Mouse (Mus musculus): ENCODE data around the gene Trpv5. TPM values are rescaled to one million over a fixed set of nuclear protein-coding genes. Genes with fewer than 3 reads are reported as not detected.

Trpv5 gene
- not detected in 2 replicates for polyA plus RNA-seq (2015; fragmentation: Nextera tagmentation; extraction: Ambion mirVana)

DNA sequence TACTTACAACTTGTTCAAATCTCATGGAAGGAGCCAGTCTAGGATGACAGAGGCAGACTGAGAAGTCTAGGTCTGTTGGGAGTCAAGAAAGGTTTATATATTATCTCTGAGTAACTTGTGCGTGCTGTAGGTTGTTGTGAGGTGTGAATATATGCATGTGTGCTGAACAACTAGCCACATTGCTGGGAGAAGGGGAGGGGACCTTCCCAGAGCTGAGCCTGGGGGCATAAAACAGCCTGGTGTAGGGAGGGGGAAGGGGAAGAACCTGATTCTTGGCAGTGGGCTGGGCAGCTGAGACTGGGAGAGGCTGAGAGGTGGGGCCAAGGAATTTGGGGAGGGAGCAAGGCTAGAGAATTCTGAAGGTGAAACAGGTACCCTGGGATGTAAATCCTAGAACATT, at the start of gene Trpv5:
Gene Trpv5 (minus strand): TSS at position 101 of the 400 bp plus-strand sequence.
- H3K27ac ChIP-seq (replicated peaks) = no peak within 1 kb of the TSS
- no peaks in the 10 kb centered on the region for H3K9me3 ChIP-seq (ENCODE audit: control insufficient read depth, low read length)

DNA sequence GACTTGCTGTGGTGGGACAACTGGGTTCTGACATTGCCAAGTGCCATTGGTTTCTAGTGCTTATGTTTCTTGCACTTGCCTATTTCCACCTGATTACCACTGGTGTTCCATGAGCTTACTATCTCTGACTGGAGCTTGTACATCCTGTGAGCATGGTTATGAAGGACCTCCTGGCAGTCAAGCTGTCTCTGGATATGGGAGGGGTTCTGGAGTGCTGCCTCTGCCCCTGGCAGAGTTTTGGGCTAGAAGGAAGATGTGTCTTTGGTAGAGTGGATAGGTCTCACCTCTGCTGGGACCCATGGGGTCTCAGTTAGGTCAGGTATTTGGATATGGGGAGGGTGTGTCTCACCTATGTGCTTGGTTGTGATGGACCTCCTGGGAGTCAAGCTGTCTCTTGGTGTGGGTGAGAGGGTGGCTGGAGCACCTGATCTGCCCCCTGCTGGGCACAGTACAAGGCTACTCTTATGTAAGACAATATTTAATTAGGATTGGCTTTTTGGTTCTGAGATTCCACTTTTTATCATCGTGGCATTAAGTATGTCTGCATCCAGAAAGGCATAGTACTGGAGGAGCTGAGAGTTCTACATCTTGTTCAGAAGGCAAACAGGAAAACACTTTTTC, 47.5 kb upstream of the Trpv5 start:
- TF ChIP-seq CTCF (IDR thresholded peaks at IDR 0.05; ENCODE audit: low read depth) (peak; percentile 43; the same call in 1 of the 2 replicates), EP300 (optimal IDR thresholded peaks at IDR 0.05) (no peak)
- no peak for ATAC-seq (ENCODE audit: low FRiP score, low TSS enrichment)
- WGBS = 79% methylated on average over 1 of the region's 1 CpGs

More for the DNA sequence above, at the start of gene Trpv5:
- Histone ChIP-seq H3K4me1 (replicated peaks; ENCODE audit: control insufficient read depth, insufficient read depth) (no peaks in the 10 kb centered on the region), H3K36me3 (ENCODE audit: control insufficient read depth, insufficient read depth, low read length) (no peaks in the 10 kb centered on the region), H3K9ac (ENCODE audit: low read length) (no peak within 1 kb of the TSS), H3K4me2 (replicated peaks; ENCODE audit: low read depth) (no peak within 1 kb of the TSS), H3K27me3 (ENCODE audit: control insufficient read depth, insufficient read depth, low read length) (no peaks in the 10 kb centered on the region), H3K4me3 (ENCODE audit: low read depth, low read length) (no peak within 1 kb of the TSS)
- no peak for TF ChIP-seq CTCF (IDR thresholded peaks at IDR 0.05; ENCODE audit: low read depth)
- TF ChIP-seq EP300 (optimal IDR thresholded peaks at IDR 0.05) = no peak
- no peak for DNase-seq (ENCODE audit: low spot score)
- no peak for ATAC-seq (ENCODE audit: low FRiP score, low TSS enrichment)
- 59% methylated on average over 1 of the region's 1 CpGs for WGBS

GRCm38 (mm10) chr6:41721430-41721829, 40.9 kb upstream of the Trpv5 start:
- Histone ChIP-seq H3K4me2 (replicated peaks; ENCODE audit: low read depth) (no peak overlapping the region), H3K27me3 (ENCODE audit: control insufficient read depth, insufficient read depth, low read length) (no peaks in the 10 kb centered on the region), H3K4me3 (ENCODE audit: low read depth, low read length) (no peak overlapping the region), H3K4me1 (replicated peaks; ENCODE audit: control insufficient read depth, insufficient read depth) (no peaks in the 10 kb centered on the region), H3K9me3 (ENCODE audit: control insufficient read depth, low read length) (no peaks in the 10 kb centered on the region), H3K27ac (replicated peaks) (no peak overlapping the region), H3K36me3 (ENCODE audit: control insufficient read depth, insufficient read depth, low read length) (no peaks in the 10 kb centered on the region), H3K9ac (ENCODE audit: low read length) (no peak overlapping the region)
- TF ChIP-seq EP300 (optimal IDR thresholded peaks at IDR 0.05) (no peak), CTCF (IDR thresholded peaks at IDR 0.05; ENCODE audit: low read depth) (no peak)
- no peak for DNase-seq (ENCODE audit: low spot score)
- 80% methylated on average over 2 of the region's 2 CpGs for WGBS
- ATAC-seq (ENCODE audit: low FRiP score, low TSS enrichment) = no peak

More for the DNA sequence above, 47.5 kb upstream of the Trpv5 start:
- Histone ChIP-seq H3K27me3 (ENCODE audit: control insufficient read depth, insufficient read depth, low read length) (no peaks in the 10 kb centered on the region), H3K27ac (replicated peaks) (no peak overlapping the region), H3K4me2 (replicated peaks; ENCODE audit: low read depth) (no peak overlapping the region), H3K4me3 (ENCODE audit: low read depth, low read length) (no peak overlapping the region), H3K4me1 (replicated peaks; ENCODE audit: control insufficient read depth, insufficient read depth) (no peaks in the 10 kb centered on the region), H3K36me3 (ENCODE audit: control insufficient read depth, insufficient read depth, low read length) (no peaks in the 10 kb centered on the region), H3K9ac (ENCODE audit: low read length) (no peak overlapping the region), H3K9me3 (ENCODE audit: control insufficient read depth, low read length) (no peaks in the 10 kb centered on the region)
- DNase-seq (ENCODE audit: low spot score) = peak; percentile 16

GRCm38 (mm10) chr6:41710281-41710680, 29.7 kb upstream of the Trpv5 start:
- no peaks in the 10 kb centered on the region for H3K4me1 ChIP-seq (replicated peaks; ENCODE audit: control insufficient read depth, insufficient read depth)
- no peak overlapping the region for H3K4me2 ChIP-seq (replicated peaks; ENCODE audit: low read depth)
- TF ChIP-seq CTCF (IDR thresholded peaks at IDR 0.05; ENCODE audit: low read depth) (no peak), EP300 (optimal IDR thresholded peaks at IDR 0.05) (no peak)
- H3K9ac ChIP-seq (ENCODE audit: low read length) = no peak overlapping the region
- DNase-seq (ENCODE audit: low spot score) = no peak
- no peak overlapping the region for H3K4me3 ChIP-seq (ENCODE audit: low read depth, low read length)
- ATAC-seq (ENCODE audit: low FRiP score, low TSS enrichment) = no peak
- H3K27ac ChIP-seq (replicated peaks) = no peak overlapping the region
- WGBS = 76% methylated on average over 1 of the region's 1 CpGs
- H3K9me3 ChIP-seq (ENCODE audit: control insufficient read depth, low read length) = no peaks in the 10 kb centered on the region
- no peaks in the 10 kb centered on the region for H3K36me3 ChIP-seq (ENCODE audit: control insufficient read depth, insufficient read depth, low read length)
- no peaks in the 10 kb centered on the region for H3K27me3 ChIP-seq (ENCODE audit: control insufficient read depth, insufficient read depth, low read length)

- no peak overlapping the region for H3K9ac ChIP-seq (ENCODE audit: low read length)
- no peak overlapping the region for H3K4me3 ChIP-seq (ENCODE audit: low read depth, low read length)
- WGBS = 86% methylated on average over 7 of the region's 7 CpGs
- H3K27ac ChIP-seq (replicated peaks) = no peak overlapping the region
- H3K4me2 ChIP-seq (replicated peaks; ENCODE audit: low read depth) = no peak overlapping the region
- ATAC-seq (ENCODE audit: low FRiP score, low TSS enrichment) (0 out of 2 replicates have a peak, but pooled peaks have one; percentile 63), DNase-seq (ENCODE audit: low spot score) (no peak)
- H3K36me3 ChIP-seq (ENCODE audit: control insufficient read depth, insufficient read depth, low read length) = no peaks in the 10 kb centered on the region
- TF ChIP-seq EP300 (optimal IDR thresholded peaks at IDR 0.05) = no peak
- TF ChIP-seq CTCF (IDR thresholded peaks at IDR 0.05; ENCODE audit: low read depth) = no peak
- no peaks in the 10 kb centered on the region for H3K9me3 ChIP-seq (ENCODE audit: control insufficient read depth, low read length)
- H3K27me3 ChIP-seq (ENCODE audit: control insufficient read depth, insufficient read depth, low read length) = no peaks in the 10 kb centered on the region
- no peaks in the 10 kb centered on the region for H3K4me1 ChIP-seq (replicated peaks; ENCODE audit: control insufficient read depth, insufficient read depth)
These were observed 25.7 kb upstream of the Trpv5 start for GRCm38 (mm10) chr6:41706275-41706674.

GRCm38 (mm10) chr6:41704123-41704522, 23.6 kb upstream of the Trpv5 start, which contains the start of gene Kel:
TSS of gene Kel (minus strand) at chr6:41704339.
- no peak for TF ChIP-seq CTCF (IDR thresholded peaks at IDR 0.05; ENCODE audit: low read depth)
- TF ChIP-seq EP300 (optimal IDR thresholded peaks at IDR 0.05) = no peak
- ATAC-seq (ENCODE audit: low FRiP score, low TSS enrichment) = no peak
- Histone ChIP-seq H3K4me2 (replicated peaks; ENCODE audit: low read depth) (no peak within 1 kb of the TSS), H3K9ac (ENCODE audit: low read length) (no peak within 1 kb of the TSS), H3K27ac (replicated peaks) (no peak within 1 kb of the TSS), H3K27me3 (ENCODE audit: control insufficient read depth, insufficient read depth, low read length) (no peaks in the 10 kb centered on the region), H3K9me3 (ENCODE audit: control insufficient read depth, low read length) (no peaks in the 10 kb centered on the region), H3K36me3 (ENCODE audit: control insufficient read depth, insufficient read depth, low read length) (no peaks in the 10 kb centered on the region), H3K4me3 (ENCODE audit: low read depth, low read length) (no peak within 1 kb of the TSS), H3K4me1 (replicated peaks; ENCODE audit: control insufficient read depth, insufficient read depth) (no peaks in the 10 kb centered on the region)
- no peak for DNase-seq (ENCODE audit: low spot score)
- 19% methylated on average over 1 of the region's 1 CpGs for WGBS
